Mouse (Mus musculus) ES-Bruce4 (cell line): Measurements from ENCODE around the gene Rnf5. TPM values are rescaled to one million over a fixed set of nuclear protein-coding genes. Genes with fewer than 3 reads are reported as not detected.

Experiments
- H3K27ac ChIP-seq: 2 replicates; pipeline ENCODE4 v1.5.1; 2012; ENCODE audit warnings: low read length, inconsistent platforms; ENCODE audit not compliant: insufficient read depth
- H3K27me3 ChIP-seq: 2 replicates; pipeline ENCODE4 v1.6.1; 2012; ENCODE audit warnings: mild to moderate bottlenecking, low read length, inconsistent platforms; ENCODE audit not compliant: control insufficient read depth, poor library complexity, insufficient read depth, severe bottlenecking
- H3K36me3 ChIP-seq: 2 replicates; pipeline ENCODE4 v1.6.1; 2012; ENCODE audit warnings: inconsistent platforms, mild to moderate bottlenecking, low read length, moderate library complexity; ENCODE audit not compliant: control insufficient read depth, poor library complexity, insufficient read depth, severe bottlenecking
- H3K4me1 ChIP-seq: one replicate; pipeline ENCODE4 v1.8.1; 2011; ENCODE audit warnings: low read length; ENCODE audit not compliant: control insufficient read depth, insufficient read depth
- H3K4me3 ChIP-seq: 2 replicates; pipeline ENCODE4 v1.5.1; 2011; ENCODE audit warnings: low read depth, mild to moderate bottlenecking, low read length
- H3K9ac ChIP-seq: 2 replicates; pipeline ENCODE4 v1.6.1; 2012; ENCODE audit warnings: low read depth, mild to moderate bottlenecking, inconsistent platforms; ENCODE audit not compliant: poor library complexity, severe bottlenecking
- H3K9me3 ChIP-seq: replicated peaks from 2 replicates; pipeline ENCODE4 v1.6.1; 2012; ENCODE audit warnings: mild to moderate bottlenecking, low read length, inconsistent platforms; ENCODE audit not compliant: control insufficient read depth, poor library complexity, insufficient read depth, severe bottlenecking
- CTCF ChIP-seq: IDR thresholded peaks from one replicate; pipeline ENCODE4 v1.8.1; 2011; ENCODE audit warnings: low read depth, low read length
- EP300 ChIP-seq: IDR thresholded peaks from 2 replicates; pipeline ENCODE4 v1.6.1; 2011; ENCODE audit warnings: low read depth, low read length; ENCODE audit not compliant: insufficient read depth
- POLR2A ChIP-seq: IDR thresholded peaks from one replicate; pipeline ENCODE4 v1.8.1; 2011; ENCODE audit warnings: low read length; ENCODE audit not compliant: insufficient read depth
- polyA plus RNA-seq: library from polyadenylated mRNA; stranded (reverse); fragments of >200 nt; gene quantifications from 2 replicates; pipeline ENCODE4 v1.2.4, GENCODE M21; 2011; ENCODE audit warnings: low read depth; ENCODE audit not compliant: missing spikeins, insufficient read depth, insufficient read length

The Rnf5 gene
- polyA plus RNA-seq, 1 experiment, result 75.9 TPM

DNA sequence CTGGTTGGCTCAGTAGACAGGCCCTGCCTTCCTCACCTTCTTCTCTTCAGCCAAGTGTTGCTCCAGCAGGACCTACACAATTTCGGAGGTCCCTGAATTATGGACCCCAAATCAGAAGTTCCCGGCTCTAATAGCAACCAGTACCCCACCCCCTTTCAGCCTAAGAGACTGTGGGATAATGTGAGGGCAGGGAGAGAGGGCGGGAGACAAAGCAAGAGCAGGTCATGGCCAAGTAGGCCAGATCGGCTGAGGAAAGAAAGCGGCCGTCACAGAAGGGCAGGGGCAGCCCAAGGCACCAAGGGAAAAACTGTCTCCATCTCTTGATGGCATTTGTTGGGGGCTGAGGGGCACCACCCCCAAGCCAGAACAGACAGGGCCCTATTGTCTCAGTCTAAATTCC is 12.4 kb upstream of the Rnf5 start, which contains the start of gene Egfl8:
Gene Egfl8 (minus strand): TSS at position 101 of the 400 bp plus-strand sequence.
- Histone ChIP-seq H3K27me3 (no peaks in the 10 kb centered on the region), H3K9ac (no peak within 1 kb of the TSS), H3K4me1 (no peaks in the 10 kb centered on the region), H3K36me3 (no peaks in the 10 kb centered on the region), H3K27ac (no peak within 1 kb of the TSS), H3K9me3 (no peaks in the 10 kb centered on the region), H3K4me3 (no peak within 1 kb of the TSS)
- no peak for TF ChIP-seq EP300
- TF ChIP-seq CTCF, result no peak
- no peak for TF ChIP-seq POLR2A

DNA sequence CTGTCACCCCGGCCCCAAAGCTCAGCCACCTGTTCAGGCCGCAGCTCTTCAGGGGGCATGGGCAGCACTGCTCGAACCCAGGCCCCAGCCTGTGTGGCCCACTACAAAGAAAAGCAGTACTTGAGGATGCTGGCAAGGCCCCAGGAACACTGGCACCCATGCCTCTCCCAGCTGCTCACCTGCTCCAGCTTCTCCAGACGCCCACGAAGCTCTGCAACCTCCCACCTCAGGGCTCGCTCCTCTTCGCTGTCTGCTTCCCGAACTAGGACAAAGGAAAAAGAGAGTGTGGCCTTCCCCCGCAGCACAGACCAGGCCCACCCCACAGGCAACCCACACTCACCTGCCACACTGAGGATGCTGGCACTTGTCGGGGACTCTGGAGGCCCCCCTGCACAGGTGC is 10.3 kb upstream of the Rnf5 start:
- Histone ChIP-seq H3K27me3 (no peaks in the 10 kb centered on the region), H3K4me1 (no peaks in the 10 kb centered on the region), H3K9me3 (no peaks in the 10 kb centered on the region), H3K9ac (no peak overlapping the region), H3K27ac (no peak overlapping the region), H3K36me3 (no peaks in the 10 kb centered on the region), H3K4me3 (no peak overlapping the region)
- TF ChIP-seq EP300 (no peak), POLR2A (no peak), CTCF (no peak)

DNA sequence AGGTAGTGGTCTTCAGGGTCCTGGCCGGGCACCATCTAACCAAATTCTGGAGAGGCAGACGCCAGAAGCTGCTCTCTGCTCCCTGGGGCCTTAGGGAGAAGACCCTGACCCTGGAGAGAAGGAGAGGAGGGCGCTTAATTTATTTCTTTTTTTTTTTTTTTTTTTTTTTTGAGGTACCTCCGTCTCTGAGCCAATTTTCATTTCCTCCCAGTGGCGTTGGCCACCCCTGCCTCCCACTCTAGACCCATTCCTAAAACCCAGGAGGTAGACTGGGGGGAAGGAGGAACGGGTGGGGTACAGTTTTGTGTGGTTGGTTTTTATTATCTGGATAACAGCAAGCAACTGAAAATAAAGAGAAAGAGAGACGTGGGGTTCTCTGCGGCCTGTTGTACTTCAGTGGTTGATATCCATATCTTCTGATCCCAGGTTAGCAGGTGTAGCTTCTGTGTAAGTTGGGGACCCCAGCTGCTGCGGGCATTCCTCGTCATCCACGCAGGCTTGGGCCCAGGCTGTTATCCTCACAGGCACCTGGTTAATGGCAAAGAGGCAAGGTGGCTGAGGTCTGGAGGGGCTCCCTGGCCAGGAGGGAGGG is 9.7 kb upstream of the Rnf5 start:
- no peaks in the 10 kb centered on the region for H3K36me3 ChIP-seq
- H3K9me3 ChIP-seq, result no peaks in the 10 kb centered on the region
- H3K27ac ChIP-seq, result no peak overlapping the region
- no peak overlapping the region for H3K9ac ChIP-seq
- no peak for TF ChIP-seq POLR2A
- TF ChIP-seq CTCF, result no peak
- no peak for TF ChIP-seq EP300
- no peaks in the 10 kb centered on the region for H3K27me3 ChIP-seq
- no peaks in the 10 kb centered on the region for H3K4me1 ChIP-seq
- no peak overlapping the region for H3K4me3 ChIP-seq

DNA sequence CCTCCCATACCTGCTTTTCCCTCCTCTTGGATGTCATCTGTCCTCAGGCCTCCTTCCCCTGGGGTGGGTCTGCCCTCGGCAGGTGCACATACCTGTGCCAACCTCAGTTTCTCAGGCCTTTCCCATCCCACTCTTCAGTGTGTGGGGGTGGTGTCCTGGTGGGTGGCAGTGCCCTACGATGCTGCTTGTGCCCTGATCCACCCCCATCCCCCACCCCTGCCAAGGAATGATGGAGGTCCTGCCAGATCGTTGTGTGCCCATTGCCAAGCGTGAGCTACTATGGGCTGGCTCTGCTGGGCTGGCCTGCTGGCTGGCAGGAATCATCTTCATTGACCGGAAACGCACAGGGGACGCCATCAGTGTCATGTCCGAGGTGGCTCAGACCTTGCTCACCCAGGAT is 7.6 kb upstream of the Rnf5 start:
- Histone ChIP-seq H3K36me3 (no peaks in the 10 kb centered on the region), H3K27me3 (no peaks in the 10 kb centered on the region), H3K9me3 (no peaks in the 10 kb centered on the region), H3K4me1 (peaks cover 3% of the 10 kb centered on the region), H3K4me3 (no peak overlapping the region), H3K9ac (no peak overlapping the region), H3K27ac (no peak overlapping the region)
- no peak for TF ChIP-seq EP300
- TF ChIP-seq CTCF, result no peak
- no peak for TF ChIP-seq POLR2A

DNA sequence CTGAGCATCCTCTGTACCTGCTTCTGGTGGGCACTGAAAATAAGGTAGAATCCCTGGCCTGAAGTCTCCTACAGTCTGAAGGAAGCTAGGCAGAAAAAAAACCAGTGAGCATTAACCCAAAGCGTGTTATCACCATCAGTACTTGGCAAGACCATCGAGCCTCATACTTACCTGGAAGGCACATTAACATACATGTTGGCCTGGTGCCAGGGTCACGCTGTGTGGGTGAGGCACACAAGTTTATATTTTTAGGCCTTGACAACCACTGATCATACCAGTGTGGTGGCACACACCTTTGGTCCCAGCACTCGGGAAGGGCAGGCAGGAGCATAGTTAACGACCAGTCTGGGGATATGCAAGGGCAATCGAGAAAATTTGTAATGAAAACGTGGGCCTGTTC is 4.5 kb upstream of the Rnf5 start:
- H3K4me3 ChIP-seq, result no peak overlapping the region
- H3K9ac ChIP-seq, result no peak overlapping the region
- peaks cover 3% of the 10 kb centered on the region for H3K4me1 ChIP-seq
- TF ChIP-seq CTCF, result no peak
- no peak for TF ChIP-seq EP300
- H3K36me3 ChIP-seq, result no peaks in the 10 kb centered on the region
- H3K27ac ChIP-seq, result no peak overlapping the region
- H3K9me3 ChIP-seq, result no peaks in the 10 kb centered on the region
- no peaks in the 10 kb centered on the region for H3K27me3 ChIP-seq

DNA sequence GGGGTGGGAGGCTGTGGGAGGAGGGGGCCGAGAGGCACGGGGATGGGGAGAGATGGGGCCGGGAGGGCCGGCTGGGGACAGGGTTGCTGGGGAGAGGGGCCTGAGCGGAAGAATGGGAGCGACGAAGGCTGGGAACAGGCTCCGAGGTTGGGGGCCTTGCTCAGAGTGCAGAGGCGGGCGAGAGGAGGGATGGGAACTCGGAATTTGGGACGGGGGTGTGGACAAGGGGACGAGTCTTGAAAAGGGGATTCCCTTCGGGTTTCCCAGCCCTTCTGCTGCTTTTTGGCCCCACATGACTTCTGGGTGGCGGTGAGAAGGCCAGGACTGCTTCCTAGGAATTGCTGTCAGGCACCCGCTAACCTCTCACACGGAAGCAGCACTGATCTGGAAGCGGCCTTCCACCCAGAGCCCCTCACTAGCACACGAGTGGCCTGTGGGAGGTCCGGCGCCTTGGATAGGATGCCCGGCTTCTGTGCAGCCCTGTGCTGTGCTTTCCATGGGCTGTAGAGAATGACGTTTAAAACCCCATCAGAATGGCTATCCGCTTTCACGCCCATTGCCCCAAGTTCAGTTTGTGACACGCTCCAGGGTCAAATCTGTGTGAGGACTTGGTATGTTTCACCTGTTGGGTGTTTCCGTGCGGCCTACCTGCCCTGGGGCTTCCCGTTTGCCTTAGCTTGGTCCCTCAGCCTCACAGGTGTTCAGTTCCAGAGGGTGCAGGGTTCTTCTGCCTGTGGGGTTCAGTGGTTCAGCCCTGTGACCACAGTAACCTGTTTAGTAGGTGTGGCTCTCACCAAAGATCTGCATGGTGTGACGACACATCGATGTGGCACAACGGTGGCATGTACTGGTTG is 2.9 kb upstream of the Rnf5 start:
- Histone ChIP-seq H3K27me3 (no peaks in the 10 kb centered on the region), H3K27ac (no peak overlapping the region), H3K9ac (peak overlapping the region; percentile 81), H3K36me3 (no peaks in the 10 kb centered on the region), H3K4me3 (peak overlapping the region; percentile 97), H3K4me1 (peaks cover 3% of the 10 kb centered on the region), H3K9me3 (no peaks in the 10 kb centered on the region)
- TF ChIP-seq CTCF (no peak), EP300 (no peak), POLR2A (no peak)
